Mouse (Mus musculus) limb, embryonic 11.5 days (tissue): ENCODE measurements around the gene Metrn. TPM values are rescaled to one million over a fixed set of nuclear protein-coding genes. Genes with fewer than 3 reads are reported as not detected.
A peak's percentile ranks its signal among the peaks of the same experiment; 100 is the strongest.

Source experiments
- ATAC-seq: fragments of 200-750 bp; cut with Nextera tagmentation; 2 replicates; pipeline ENCODE4 v1.8.0; 2017; ENCODE audit warnings: low read depth; ENCODE audit not compliant: insufficient number of reproducible peaks, low FRiP score, low TSS enrichment
- DNase-seq: peaks from one replicate; pipeline ENCODE4 v3.0.0-alpha.2; 2015; ENCODE audit warnings: low spot score
- H3K27ac ChIP-seq: fragments of 300-500 bp; sonication (generic); replicated peaks from 2 replicates; pipeline ENCODE4 v1.5.1; 2014; ENCODE audit warnings: low read depth, mild to moderate bottlenecking, low read length
- H3K27me3 ChIP-seq: fragments of 300-500 bp; sonication (generic); 2 replicates; pipeline ENCODE4 v1.6.1; 2014; ENCODE audit warnings: mild to moderate bottlenecking, low read length, mixed read lengths; ENCODE audit not compliant: control insufficient read depth, insufficient read depth
- H3K36me3 ChIP-seq: fragments of 300-500 bp; sonication (generic); 2 replicates; pipeline ENCODE4 v1.6.1; 2014; ENCODE audit warnings: mild to moderate bottlenecking, low read length, moderate library complexity, mixed read lengths; ENCODE audit not compliant: control insufficient read depth, insufficient read depth
- H3K4me1 ChIP-seq: fragments of 300-500 bp; sonication (generic); 2 replicates; pipeline ENCODE4 v1.6.1; 2014; ENCODE audit warnings: low read length, mixed read lengths; ENCODE audit not compliant: control insufficient read depth, insufficient read depth
- H3K4me2 ChIP-seq: fragments of 300-500 bp; sonication (generic); 2 replicates; pipeline ENCODE4 v1.6.1; 2014; ENCODE audit warnings: low read depth, mild to moderate bottlenecking, moderate library complexity; ENCODE audit not compliant: severe bottlenecking
- H3K4me3 ChIP-seq: fragments of 300-500 bp; sonication (generic); 2 replicates; pipeline ENCODE4 v1.5.1; 2014; ENCODE audit warnings: low read depth, low read length
- H3K9ac ChIP-seq: fragments of 300-500 bp; sonication (generic); 2 replicates; pipeline ENCODE4 v1.6.1; 2014; ENCODE audit warnings: mild to moderate bottlenecking, low read length
- H3K9me3 ChIP-seq: fragments of 300-500 bp; sonication (generic); 2 replicates; pipeline ENCODE4 v1.6.1; 2016; ENCODE audit warnings: low read length; ENCODE audit not compliant: control insufficient read depth
- WGBS: fragments of 180-500 bp; shearing (Covaris S2); extraction: QIAGEN DNeasy Blood & Tissue Kit; methylation state at CpG from one replicate; pipeline ENCODE4 v1.1.7; 2014; 5-methylcytosine and 5-hydroxymethylcytosine counted together
- polyA plus RNA-seq: library from polyadenylated mRNA; unstranded; fragments of >200 nt; fragmentation: Nextera tagmentation; extraction: Ambion mirVana; gene quantifications from 2 replicates; pipeline ENCODE4 v1.2.1, GENCODE M21; 2014

Gene Metrn
- polyA plus RNA-seq, 1 experiment from 2014 or later = 15.0 TPM

- peaks cover 36% of the 10 kb centered on the region for H3K4me1 ChIP-seq
- peak within 1 kb of the TSS; percentile 48 for H3K4me3 ChIP-seq
- peaks cover 17% of the 10 kb centered on the region for H3K36me3 ChIP-seq
- peak within 1 kb of the TSS; percentile 85 for H3K4me2 ChIP-seq
- DNase-seq (peak; percentile 86), ATAC-seq (peak; percentile 27; the same call in 1 of the 2 replicates)
- no peaks in the 10 kb centered on the region for H3K9me3 ChIP-seq
- H3K27me3 ChIP-seq = no peaks in the 10 kb centered on the region
- H3K9ac ChIP-seq = peak within 1 kb of the TSS; percentile 71
- WGBS = 1% methylated on average over 32 of the region's 32 CpGs
- H3K27ac ChIP-seq = peak within 1 kb of the TSS; percentile 63
These were observed 32.0 kb upstream of the Metrn start, which contains the start of gene Jmjd8 for GRCm38 (mm10) chr17:25828712-25829557. TSS of gene Jmjd8 (plus strand) at chr17:25828867.

- H3K4me2 ChIP-seq = peak overlapping the region; percentile 85
- peak overlapping the region; percentile 48 for H3K4me3 ChIP-seq
- 0 out of 2 replicates have a peak overlapping the region, but pooled peaks have one; percentile 18 for H3K27ac ChIP-seq
- WGBS = 86% methylated on average over 8 of the region's 8 CpGs
- H3K36me3 ChIP-seq = peaks cover 17% of the 10 kb centered on the region
- H3K9me3 ChIP-seq = no peaks in the 10 kb centered on the region
- H3K4me1 ChIP-seq = peaks cover 34% of the 10 kb centered on the region
- no peak for DNase-seq
- H3K9ac ChIP-seq = peak overlapping the region; percentile 71; the same call in 1 of the 2 replicates
- no peak for ATAC-seq
- no peaks in the 10 kb centered on the region for H3K27me3 ChIP-seq
These were observed 31.3 kb upstream of the Metrn start for GRCm38 (mm10) chr17:25828223-25828594.

GRCm38 (mm10) chr17:25827546-25828222 is 30.7 kb upstream of the Metrn start:
- ATAC-seq (no peak), DNase-seq (no peak)
- Histone ChIP-seq H3K4me3 (peak overlapping the region; percentile 48; the same call in 1 of the 2 replicates), H3K36me3 (peaks cover 17% of the 10 kb centered on the region), H3K27me3 (no peaks in the 10 kb centered on the region), H3K4me2 (no peak overlapping the region), H3K27ac (no peak overlapping the region), H3K9ac (no peak overlapping the region), H3K4me1 (peaks cover 34% of the 10 kb centered on the region), H3K9me3 (no peaks in the 10 kb centered on the region)
- WGBS = 93% methylated on average over 21 of the region's 22 CpGs

GRCm38 (mm10) chr17:25827011-25827410 is 30.1 kb upstream of the Metrn start:
- peaks cover 17% of the 10 kb centered on the region for H3K36me3 ChIP-seq
- no peak for ATAC-seq
- 92% methylated on average over 13 of the region's 13 CpGs for WGBS
- no peak for DNase-seq
- no peak overlapping the region for H3K4me2 ChIP-seq
- no peaks in the 10 kb centered on the region for H3K27me3 ChIP-seq
- no peak overlapping the region for H3K4me3 ChIP-seq
- no peaks in the 10 kb centered on the region for H3K9me3 ChIP-seq
- no peak overlapping the region for H3K9ac ChIP-seq
- H3K4me1 ChIP-seq = peaks cover 32% of the 10 kb centered on the region
- no peak overlapping the region for H3K27ac ChIP-seq

GRCm38 (mm10) chr17:25825984-25826570 is 29.1 kb upstream of the Metrn start:
- Histone ChIP-seq H3K27ac (no peak overlapping the region), H3K4me3 (no peak overlapping the region), H3K36me3 (peaks cover 13% of the 10 kb centered on the region), H3K4me1 (peaks cover 23% of the 10 kb centered on the region), H3K4me2 (no peak overlapping the region), H3K27me3 (no peaks in the 10 kb centered on the region), H3K9me3 (no peaks in the 10 kb centered on the region), H3K9ac (no peak overlapping the region)
- DNase-seq = no peak
- no peak for ATAC-seq
- 93% methylated on average over 27 of the region's 27 CpGs for WGBS

- Histone ChIP-seq H3K9me3 (no peaks in the 10 kb centered on the region), H3K27me3 (peaks cover 5% of the 10 kb centered on the region), H3K36me3 (peaks cover 5% of the 10 kb centered on the region; the same call in 1 of the 2 replicates), H3K4me1 (peaks cover 23% of the 10 kb centered on the region), H3K9ac (no peak overlapping the region), H3K4me2 (no peak overlapping the region), H3K4me3 (no peak overlapping the region), H3K27ac (no peak overlapping the region)
- ATAC-seq (no peak), DNase-seq (no peak)
- WGBS = 88% methylated on average over 6 of the region's 6 CpGs
These were observed 28.4 kb upstream of the Metrn start for GRCm38 (mm10) chr17:25825311-25825710.

GRCm38 (mm10) chr17:25824362-25825142 is 27.6 kb upstream of the Metrn start:
- no peaks in the 10 kb centered on the region for H3K9me3 ChIP-seq
- peaks cover 4% of the 10 kb centered on the region; the same call in 1 of the 2 replicates for H3K36me3 ChIP-seq
- ATAC-seq (no peak), DNase-seq (no peak)
- no peak overlapping the region for H3K27ac ChIP-seq
- H3K9ac ChIP-seq = 0 out of 2 replicates have a peak overlapping the region, but pooled peaks have one; percentile 5
- peak overlapping the region; percentile 54 for H3K4me3 ChIP-seq
- H3K4me2 ChIP-seq = peak overlapping the region; percentile 96; the same call in 1 of the 2 replicates
- H3K27me3 ChIP-seq = peaks cover 13% of the 10 kb centered on the region
- peaks cover 18% of the 10 kb centered on the region for H3K4me1 ChIP-seq
- 72% methylated on average over 17 of the region's 17 CpGs for WGBS
